Mouse (Mus musculus): ENCODE measurements around the gene Akap13. TPM values are rescaled to one million over a fixed set of nuclear protein-coding genes. Genes with fewer than 3 reads are reported as not detected.

Akap13 gene
- total RNA-seq (2023), result 100 to 1,000 TPM; 352 to 382 TPM

DNA sequence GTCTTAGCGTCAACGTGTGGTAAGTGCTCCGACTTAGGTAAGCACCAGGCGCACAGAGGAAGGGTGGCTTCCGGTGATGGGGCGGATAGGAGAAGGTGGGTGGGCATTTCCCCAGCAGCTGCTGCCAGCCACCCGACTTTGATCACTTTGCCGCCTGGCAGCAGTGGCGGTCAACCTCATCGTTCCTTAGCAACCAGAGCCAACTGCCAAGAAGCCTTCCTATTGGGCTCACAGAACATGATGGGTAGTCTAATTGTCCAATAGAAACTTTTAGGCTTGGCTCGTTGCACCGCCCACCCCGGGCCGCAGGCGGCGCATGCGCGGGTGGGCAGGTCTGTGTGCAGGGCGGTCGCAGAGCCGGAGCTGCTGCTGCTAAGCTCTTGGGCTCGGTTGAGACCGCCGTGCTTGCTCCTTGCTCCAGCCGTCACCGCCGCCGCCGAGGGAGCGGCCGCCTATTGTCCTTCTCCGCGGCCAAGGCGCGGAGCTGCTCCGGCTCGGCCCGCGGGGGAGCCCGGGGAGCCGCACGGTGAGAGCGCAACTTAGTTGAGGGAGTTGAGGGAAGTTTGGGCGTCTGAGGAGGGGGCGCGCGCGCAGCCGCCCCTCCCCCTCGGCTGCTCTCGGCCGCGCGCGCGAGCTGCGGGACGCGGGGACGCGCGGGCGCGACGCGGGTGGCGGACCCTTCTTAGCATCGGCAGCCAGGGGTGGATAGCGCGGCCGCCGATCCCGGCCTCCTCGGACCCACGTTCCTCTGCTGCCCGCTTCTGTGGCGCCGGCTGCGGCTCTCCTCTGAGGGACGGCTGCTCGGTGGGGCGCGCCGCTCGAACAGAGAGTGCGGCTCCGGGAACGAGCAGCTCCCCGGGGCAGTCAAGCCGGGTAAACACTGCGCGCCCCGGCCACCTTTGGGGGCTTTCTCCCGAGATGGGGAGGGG lies at the start of gene Akap13:
Gene Akap13 (plus strand): TSS at position 312 of the 929 bp plus-strand sequence.

Other genes starting within 250 kb of the Akap13 start
- under 1 TPM; 0.27 to 0.32 TPM for gene Sv2b, start 146.3 kb upstream of the Akap13 start, total RNA-seq (2023)

All from B cell, adult 67 days (primary cell).